Mouse (Mus musculus) limb, embryonic 12.5 days (tissue): ENCODE data around the gene Flywch1. TPM values are rescaled to one million over a fixed set of nuclear protein-coding genes. Genes with fewer than 3 reads are reported as not detected.

Experiments
- ATAC-seq: fragments of 200-750 bp; cut with Nextera tagmentation; 2 replicates; pipeline ENCODE4 v1.8.0; 2017; ENCODE audit warnings: low read depth, moderate TSS enrichment; ENCODE audit not compliant: insufficient number of reproducible peaks, insufficient read depth, low FRiP score, low TSS enrichment
- H3K27ac ChIP-seq: fragments of 300-500 bp; sonication (generic); 2 replicates; pipeline ENCODE4 v1.5.1; 2016; ENCODE audit warnings: mild to moderate bottlenecking, moderate library complexity
- H3K27me3 ChIP-seq: fragments of 300-500 bp; sonication (generic); 2 replicates; pipeline ENCODE4 v1.6.1; 2016; ENCODE audit warnings: mild to moderate bottlenecking, moderate library complexity
- H3K36me3 ChIP-seq: fragments of 300-500 bp; sonication (generic); 2 replicates; pipeline ENCODE4 v1.6.1; 2016; ENCODE audit warnings: mild to moderate bottlenecking, moderate library complexity
- H3K4me1 ChIP-seq: fragments of 300-500 bp; sonication (generic); replicated peaks from 2 replicates; pipeline ENCODE4 v1.6.1; 2016
- H3K4me2 ChIP-seq: fragments of 300-500 bp; sonication (generic); 2 replicates; pipeline ENCODE4 v1.6.1; 2016; ENCODE audit warnings: mild to moderate bottlenecking, moderate library complexity
- H3K4me3 ChIP-seq: fragments of 300-500 bp; sonication (generic); replicated peaks from 2 replicates; pipeline ENCODE4 v1.5.1; 2016; ENCODE audit warnings: mild to moderate bottlenecking
- H3K9ac ChIP-seq: fragments of 300-500 bp; sonication (generic); replicated peaks from 2 replicates; pipeline ENCODE4 v1.6.1; 2016; ENCODE audit warnings: mild to moderate bottlenecking, moderate library complexity
- H3K9me3 ChIP-seq: fragments of 300-500 bp; sonication (generic); 2 replicates; pipeline ENCODE4 v1.6.1; 2016; ENCODE audit warnings: mild to moderate bottlenecking, moderate library complexity
- WGBS: fragments of 180-500 bp; shearing (Covaris S2); methylation state at CpG from one replicate; pipeline ENCODE4 v1.1.7; 2016; 5-methylcytosine and 5-hydroxymethylcytosine counted together
- polyA plus RNA-seq: library from polyadenylated mRNA; unstranded; fragments of >200 nt; fragmentation: Nextera tagmentation; extraction: Ambion mirVana; gene quantifications from 2 replicates; pipeline ENCODE4 v1.2.1, GENCODE M21; 2016

The Flywch1 gene
- polyA plus RNA-seq, 1 experiment from 2014 or later, result 136 TPM

- under 1% methylated on average over 20 of the region's 20 CpGs for WGBS
- ATAC-seq, result peak; percentile 71
- peak overlapping the region; percentile 81 for H3K4me2 ChIP-seq
- no peaks in the 10 kb centered on the region for H3K36me3 ChIP-seq
- peak overlapping the region; percentile 78 for H3K9ac ChIP-seq
- H3K4me1 ChIP-seq, result peaks cover 13% of the 10 kb centered on the region
- H3K4me3 ChIP-seq, result peak overlapping the region; percentile 88
- no peaks in the 10 kb centered on the region for H3K27me3 ChIP-seq
- H3K27ac ChIP-seq, result peak overlapping the region; percentile 66; the same call in 1 of the 2 replicates
- H3K9me3 ChIP-seq, result no peaks in the 10 kb centered on the region
These were observed 44.7 kb downstream of the Flywch1 start for GRCm38 (mm10) chr17:23726758-23727142.

DNA sequence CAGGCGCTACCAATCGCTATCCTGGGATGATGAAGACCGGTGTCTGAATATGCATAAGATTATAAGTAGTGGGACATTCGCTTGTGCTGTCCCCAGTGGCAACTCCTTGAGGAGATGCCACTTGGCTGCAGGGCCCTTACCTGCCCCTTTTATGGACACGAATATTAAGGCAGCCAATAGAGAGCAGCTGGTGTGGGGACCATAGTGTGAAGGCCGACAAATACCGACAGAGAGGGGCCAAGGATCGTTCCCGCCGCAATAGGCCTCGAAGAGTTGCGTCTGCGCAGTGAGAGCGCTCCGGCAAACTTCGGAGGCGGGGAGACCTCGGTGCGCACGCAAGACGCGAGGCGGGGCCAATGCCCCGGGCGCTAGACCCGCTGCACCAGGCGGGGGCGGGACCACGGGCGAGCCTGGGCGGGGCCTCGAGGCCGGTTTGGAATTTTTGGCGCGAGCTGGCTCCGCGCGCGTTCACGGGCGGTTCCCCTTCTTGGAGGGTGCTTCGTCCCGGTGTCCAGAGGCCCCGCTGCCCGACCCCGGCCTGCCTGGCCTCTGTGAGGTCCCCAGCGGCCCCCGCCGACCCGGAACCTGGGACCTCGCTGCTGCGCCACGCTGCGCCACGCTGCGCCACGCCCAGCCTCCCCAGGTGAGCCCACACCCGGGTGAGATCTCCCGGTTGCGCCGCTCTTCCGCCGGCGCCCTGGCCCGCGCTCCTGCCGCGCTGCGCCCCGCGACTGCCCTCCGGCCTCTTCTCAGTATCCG, 45.2 kb downstream of the Flywch1 start, which contains the start of gene Pkmyt1:
Gene Pkmyt1, plus strand, starts transcription at position 338 of the 759 bp plus-strand sequence.
- Histone ChIP-seq H3K36me3 (no peaks in the 10 kb centered on the region), H3K4me2 (peak within 1 kb of the TSS; percentile 81), H3K27me3 (no peaks in the 10 kb centered on the region), H3K27ac (peak within 1 kb of the TSS; percentile 71), H3K4me1 (peaks cover 13% of the 10 kb centered on the region), H3K9ac (peak within 1 kb of the TSS; percentile 78), H3K4me3 (peak within 1 kb of the TSS; percentile 88), H3K9me3 (no peaks in the 10 kb centered on the region)
- ATAC-seq, result peak; percentile 90
- 2% methylated on average over 73 of the region's 73 CpGs for WGBS

- Histone ChIP-seq H3K9ac (peak overlapping the region; percentile 73), H3K4me2 (peak overlapping the region; percentile 81), H3K36me3 (no peaks in the 10 kb centered on the region), H3K4me3 (peak overlapping the region; percentile 88), H3K4me1 (peaks cover 13% of the 10 kb centered on the region), H3K9me3 (no peaks in the 10 kb centered on the region), H3K27ac (peak overlapping the region; percentile 71), H3K27me3 (peaks cover 5% of the 10 kb centered on the region; the same call in 1 of the 2 replicates)
- ATAC-seq, result no peak
- WGBS, result 59% methylated on average over 4 of the region's 4 CpGs
These were observed 45.9 kb downstream of the Flywch1 start for GRCm38 (mm10) chr17:23725477-23725876.

GRCm38 (mm10) chr17:23722376-23723125, 48.9 kb downstream of the Flywch1 start, which contains the start of gene 1520401A03Rik:
1520401A03Rik (minus strand) TSS chr17:23722783.
- Histone ChIP-seq H3K9me3 (no peaks in the 10 kb centered on the region), H3K4me1 (peaks cover 13% of the 10 kb centered on the region), H3K36me3 (no peaks in the 10 kb centered on the region), H3K4me2 (no peak within 1 kb of the TSS), H3K9ac (no peak within 1 kb of the TSS), H3K4me3 (no peak within 1 kb of the TSS), H3K27me3 (peaks cover 7% of the 10 kb centered on the region), H3K27ac (no peak within 1 kb of the TSS)
- WGBS, result 50% methylated on average over 7 of the region's 7 CpGs
- ATAC-seq, result no peak

DNA sequence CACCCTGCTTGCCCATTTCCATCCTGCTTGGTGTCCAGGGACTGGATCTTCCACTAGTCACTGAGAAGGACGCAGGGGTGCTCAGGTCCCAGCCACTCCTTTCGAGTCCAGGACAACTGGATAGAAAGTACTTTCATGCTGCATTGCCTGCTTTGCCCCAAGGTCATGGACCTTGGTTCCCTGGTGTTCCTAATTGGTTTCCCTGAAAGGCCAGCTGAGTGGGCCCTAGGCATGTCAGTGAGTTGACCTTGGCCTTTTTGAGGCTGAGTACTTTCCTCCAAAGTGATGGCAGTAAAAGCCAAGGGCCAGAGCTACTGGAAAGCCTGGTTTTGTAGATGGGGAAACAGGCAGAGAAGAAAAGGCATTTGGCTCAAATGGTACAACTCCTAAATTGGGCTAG, 49.5 kb downstream of the Flywch1 start:
- Histone ChIP-seq H3K9ac (no peak overlapping the region), H3K27ac (no peak overlapping the region), H3K9me3 (no peaks in the 10 kb centered on the region), H3K27me3 (peaks cover 9% of the 10 kb centered on the region), H3K36me3 (no peaks in the 10 kb centered on the region), H3K4me1 (peaks cover 8% of the 10 kb centered on the region), H3K4me2 (no peak overlapping the region), H3K4me3 (no peak overlapping the region)
- WGBS, result 87% methylated on average over 2 of the region's 2 CpGs
- no peak for ATAC-seq

- no peak overlapping the region for H3K27ac ChIP-seq
- peaks cover 10% of the 10 kb centered on the region for H3K27me3 ChIP-seq
- H3K9me3 ChIP-seq, result no peaks in the 10 kb centered on the region
- no peak for ATAC-seq
- no peak overlapping the region for H3K9ac ChIP-seq
- no peaks in the 10 kb centered on the region for H3K4me1 ChIP-seq
- no peak overlapping the region for H3K4me2 ChIP-seq
- no peaks in the 10 kb centered on the region for H3K36me3 ChIP-seq
- 13% methylated on average over 1 of the region's 1 CpGs for WGBS
- H3K4me3 ChIP-seq, result no peak overlapping the region
These were observed 51.9 kb downstream of the Flywch1 start for GRCm38 (mm10) chr17:23719455-23719854.

DNA sequence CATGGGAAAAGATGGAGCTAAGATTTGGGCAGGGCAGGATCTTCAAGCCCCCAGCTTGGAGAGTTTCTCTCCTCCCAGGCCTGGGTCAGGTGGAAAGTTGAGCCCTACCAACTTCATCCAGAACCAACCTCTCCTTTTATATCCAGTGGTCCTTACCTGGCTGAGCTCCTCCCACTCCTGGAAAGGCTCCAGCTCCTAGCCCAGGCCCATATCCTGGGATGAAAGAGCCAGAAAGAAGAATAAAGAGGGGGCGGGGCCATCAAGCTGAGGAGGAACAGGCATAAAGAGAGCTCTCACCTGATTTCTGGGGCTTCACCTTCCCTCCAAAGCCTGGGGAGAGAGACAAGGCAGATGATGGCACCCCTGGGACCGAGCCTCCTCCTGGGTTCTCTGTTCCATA, 54.4 kb downstream of the Flywch1 start:
- Histone ChIP-seq H3K4me1 (no peaks in the 10 kb centered on the region), H3K27me3 (peaks cover 10% of the 10 kb centered on the region)

GRCm38 (mm10) chr17:23706212-23706611, 65.2 kb downstream of the Flywch1 start:
- Histone ChIP-seq H3K4me3 (no peak overlapping the region), H3K4me1 (0 out of 2 replicates have a peak, but pooled peaks cover 5% of the 10 kb centered on the region), H3K9ac (no peak overlapping the region), H3K27ac (no peak overlapping the region), H3K4me2 (no peak overlapping the region), H3K9me3 (no peaks in the 10 kb centered on the region), H3K27me3 (peaks cover 15% of the 10 kb centered on the region), H3K36me3 (no peaks in the 10 kb centered on the region)
- ATAC-seq, result no peak
- WGBS, result 0% methylated on average over 3 of the region's 3 CpGs

More for the DNA sequence above, 54.4 kb downstream of the Flywch1 start:
- H3K4me2 ChIP-seq, result no peak overlapping the region
- H3K36me3 ChIP-seq, result no peaks in the 10 kb centered on the region
- no peaks in the 10 kb centered on the region for H3K9me3 ChIP-seq
- WGBS, result 72% methylated on average over 2 of the region's 2 CpGs
- no peak overlapping the region for H3K4me3 ChIP-seq
- no peak for ATAC-seq
- H3K9ac ChIP-seq, result no peak overlapping the region
- no peak overlapping the region for H3K27ac ChIP-seq

DNA sequence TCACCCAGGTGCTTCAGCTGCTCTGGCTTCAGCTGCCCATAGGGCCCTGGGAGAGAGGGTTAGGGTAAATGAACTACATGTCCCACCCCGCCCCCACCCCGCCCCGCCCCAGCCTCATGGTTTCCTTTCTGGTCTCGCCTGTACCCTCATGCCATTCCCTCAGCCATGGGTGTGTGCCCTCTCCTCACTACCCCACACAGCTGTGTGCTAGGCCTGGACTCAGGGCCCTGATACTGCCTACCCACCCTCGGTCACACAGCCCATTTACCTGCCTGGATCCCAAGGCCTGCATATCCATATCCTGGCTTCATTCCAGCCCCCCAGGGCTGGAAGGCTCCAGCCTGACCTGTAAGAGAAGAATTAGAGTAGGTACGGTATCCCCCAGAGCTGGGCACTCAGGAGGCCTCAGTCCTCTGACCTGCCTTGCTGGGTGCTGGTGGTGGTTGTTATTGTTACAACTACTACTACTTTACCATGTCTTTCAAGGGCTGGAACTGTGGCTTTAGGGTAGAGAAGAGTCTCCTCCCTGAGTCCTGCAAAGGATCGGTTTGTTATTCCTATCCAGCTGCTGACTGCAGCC, 65.8 kb downstream of the Flywch1 start:
- Histone ChIP-seq H3K9me3 (no peaks in the 10 kb centered on the region), H3K27ac (no peak overlapping the region), H3K27me3 (peaks cover 21% of the 10 kb centered on the region), H3K9ac (no peak overlapping the region), H3K36me3 (no peaks in the 10 kb centered on the region), H3K4me1 (0 out of 2 replicates have a peak, but pooled peaks cover 5% of the 10 kb centered on the region), H3K4me2 (no peak overlapping the region), H3K4me3 (no peak overlapping the region)
- 69% methylated on average over 7 of the region's 7 CpGs for WGBS
- no peak for ATAC-seq

DNA sequence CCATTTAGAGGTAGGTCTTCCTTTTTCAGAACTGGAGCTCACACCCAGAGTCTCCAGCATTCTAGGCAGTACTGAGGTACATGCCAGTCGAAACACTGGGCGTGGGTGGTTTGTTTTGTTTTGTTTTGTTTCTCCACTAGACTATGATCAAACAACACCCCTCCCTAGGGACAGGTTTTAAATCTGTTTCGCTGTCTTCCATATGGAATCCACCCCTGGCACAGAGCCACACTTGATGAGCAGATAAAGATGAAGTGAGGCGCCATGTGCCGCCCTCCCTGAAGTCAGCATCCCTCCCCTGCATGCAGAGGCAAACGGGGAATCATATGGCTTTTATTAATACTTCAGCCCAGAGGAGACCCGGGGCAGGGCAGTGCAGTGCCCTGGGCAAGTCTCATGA, 66.7 kb downstream of the Flywch1 start:
- WGBS, result 44% methylated on average over 7 of the region's 7 CpGs
- Histone ChIP-seq H3K27ac (no peak overlapping the region), H3K36me3 (no peaks in the 10 kb centered on the region), H3K4me2 (no peak overlapping the region), H3K9me3 (no peaks in the 10 kb centered on the region), H3K27me3 (peaks cover 30% of the 10 kb centered on the region), H3K4me3 (no peak overlapping the region), H3K4me1 (peaks cover 8% of the 10 kb centered on the region; the same call in 1 of the 2 replicates), H3K9ac (no peak overlapping the region; the same call in 1 of the 2 replicates)
- no peak for ATAC-seq

- Histone ChIP-seq H3K27ac (no peak overlapping the region), H3K9ac (no peak overlapping the region), H3K4me1 (peaks cover 16% of the 10 kb centered on the region), H3K4me2 (no peak overlapping the region), H3K27me3 (peaks cover 44% of the 10 kb centered on the region), H3K36me3 (no peaks in the 10 kb centered on the region), H3K9me3 (no peaks in the 10 kb centered on the region), H3K4me3 (no peak overlapping the region)
- WGBS, result 83% methylated on average over 9 of the region's 9 CpGs
- ATAC-seq, result no peak
These were observed 68.1 kb downstream of the Flywch1 start for GRCm38 (mm10) chr17:23703301-23703700.
